8 mouse cellular contexts compared by ENCODE assay signal in genomic region chr11:54953993-54954446, GRCm38 (mm10). TPM values are rescaled to one million over a fixed set of nuclear protein-coding genes. Genes with fewer than 3 reads are reported as not detected.
DNase-seq lines count a peak whose midpoint lies in the region; ATAC-seq lines count a peak whose summit lies in the region.
"Had no signal": no experiment of that assay in that cellular context is flagged by ENCODE, and none has a peak within 500 bp of the region (broad histone marks: within the 10 kb centered on the region; RNA-seq: fewer than 3 reads in every experiment).

No protein-coding gene starts in this region.

- no peaks in the 10 kb centered on the region for H3K9me3 ChIP-seq in stomach, embryonic 16.5 days (replicated peaks; ENCODE audit: control insufficient read depth, low read length)

- H3K27me3 ChIP-seq in stomach, embryonic 16.5 days (ENCODE audit: control insufficient read depth, insufficient read depth, low read length): no peaks in the 10 kb centered on the region

- no peak overlapping the region for H3K27ac ChIP-seq in stomach, embryonic 16.5 days (ENCODE audit: low read length)

- no peak for ATAC-seq in stomach, embryonic 16.5 days (ENCODE audit: insufficient read depth, low FRiP score)

- 44% methylated on average over 9 of the region's 9 CpGs for WGBS in stomach, embryonic 16.5 days

- no peaks in the 10 kb centered on the region for H3K36me3 ChIP-seq in stomach, embryonic 16.5 days (ENCODE audit: control insufficient read depth, insufficient read depth, low read length)

- peak; percentile 52 for DNase-seq in lung, postnatal 36 days
- DNase-seq in lung, postnatal 4 days: no peak
- DNase-seq in embryo, embryonic 11 days: peak; percentile 41
- peak; percentile 85 for DNase-seq in induced T-regulatory cell, adult 2 months (ENCODE audit: low read depth)
- no peak for DNase-seq in kidney, postnatal 10 days
- DNase-seq in layer of hippocampus, postnatal 10 days (ENCODE audit: low spot score in 2 of 2): no peak
- DNase-seq: gastrocnemius, postnatal 25 days had no signal

- H3K9ac ChIP-seq in stomach, embryonic 16.5 days (ENCODE audit: low read length): no peak overlapping the region

- 0 out of 2 replicates have a peak overlapping the region, but pooled peaks have one; percentile 2 for H3K4me2 ChIP-seq in stomach, embryonic 16.5 days (ENCODE audit: low read depth, low read length)

- H3K4me1 ChIP-seq in stomach, embryonic 16.5 days (ENCODE audit: control insufficient read depth, insufficient read depth, low read length): peaks cover 18% of the 10 kb centered on the region

- H3K4me3 ChIP-seq in stomach, embryonic 16.5 days (replicated peaks; ENCODE audit: low read length): no peak overlapping the region

RNA-seq across cellular contexts. Expression of gene Tnip1, which starts 8.7 kb away (rescaled TPM):
- 21.3 and 23.1 TPM in 2 replicates for polyA plus RNA-seq in stomach, embryonic 16.5 days (2015; fragmentation: Nextera tagmentation; extraction: Ambion mirVana)
- 10 to 100 TPM; 29.0 to 32.2 TPM for total RNA-seq in layer of hippocampus, postnatal 10 days (2021)

RNA-seq across cellular contexts. Expression of gene Gpx3, which starts 51.8 kb away (rescaled TPM):
- 174 and 187 TPM in 2 replicates for polyA plus RNA-seq in stomach, embryonic 16.5 days (2015; fragmentation: Nextera tagmentation; extraction: Ambion mirVana)
- 1 to 10 TPM; 7.0 to 7.1 TPM for total RNA-seq in layer of hippocampus, postnatal 10 days (2021)

Comparison
In these comparisons a context has a peak if more than half of its experiments do, and no peak if none do; other contexts are left out.
1. DNase-seq: peak in lung, postnatal 36 days (single experiment), embryo, embryonic 11 days (single experiment) and induced T-regulatory cell, adult 2 months (single experiment); none in lung, postnatal 4 days (0 of 2), kidney, postnatal 10 days (single experiment) and layer of hippocampus, postnatal 10 days (0 of 2).